Mouse (Mus musculus) kidney, adult 2 months (tissue): ENCODE measurements around the gene Hrc.

ENCODE experiments used
- CTCF ChIP-seq: fragments of 200-500 bp; conservative IDR thresholded peaks from 2 replicates; pipeline ENCODE4 v1.5.1; 2011; ENCODE audit warnings: low read depth, mild to moderate bottlenecking, control low read depth, low read length, moderate library complexity, mixed read lengths; ENCODE audit not compliant: insufficient read depth, insufficient read length
- POLR2A ChIP-seq: fragments of 200-500 bp; IDR thresholded peaks from one replicate; pipeline ENCODE4 v1.6.1; 2011; ENCODE audit warnings: low read depth, low read length, control low read depth

DNA sequence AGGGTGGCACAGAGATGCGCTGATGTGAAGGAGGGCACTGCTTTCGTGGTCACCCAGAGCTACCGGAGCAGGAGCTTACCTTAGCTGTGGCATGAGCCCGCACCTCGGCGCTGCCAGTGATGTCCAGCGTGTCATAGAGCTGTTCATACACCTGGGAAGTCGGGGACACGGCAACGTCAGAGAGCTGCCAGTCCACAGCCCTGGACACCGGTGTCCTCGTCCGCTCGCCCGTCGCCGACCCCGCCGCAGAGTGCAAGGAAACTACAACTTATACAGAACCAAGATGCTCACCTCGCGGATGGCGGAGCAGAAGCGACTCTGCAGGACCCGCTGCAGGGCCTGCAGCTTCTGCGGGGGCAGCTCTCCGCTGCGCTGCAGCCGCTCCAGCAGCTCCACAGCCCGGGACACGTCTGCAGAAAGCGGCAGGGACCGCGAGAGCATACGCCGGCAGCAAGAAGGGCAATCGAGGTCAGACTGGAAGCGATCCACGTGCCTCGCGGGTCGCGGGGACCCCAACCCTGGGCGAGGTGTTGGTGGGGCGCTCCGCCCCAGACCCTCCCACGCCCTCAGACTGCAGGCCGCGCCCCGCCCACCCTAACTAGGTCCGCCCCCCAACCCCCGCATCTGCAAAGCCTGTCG, 34.9 kb downstream of the Hrc start:
- no peak for TF ChIP-seq POLR2A
- TF ChIP-seq CTCF, result no peak
